Mouse (Mus musculus) layer of hippocampus, adult 11-12 months (tissue): Measurements from ENCODE around the gene Fbxo28.
"Not testable (repeated sequence)": the region's sequence is repeated elsewhere in the genome, so short reads cannot be mapped to it uniquely, and the experiment has no call there.

Experiments used
- DNase-seq: peaks from one replicate; pipeline ENCODE4 v3.0.0; 2022; ENCODE audit warnings: low spot score

Gene Fbxo28

DNA sequence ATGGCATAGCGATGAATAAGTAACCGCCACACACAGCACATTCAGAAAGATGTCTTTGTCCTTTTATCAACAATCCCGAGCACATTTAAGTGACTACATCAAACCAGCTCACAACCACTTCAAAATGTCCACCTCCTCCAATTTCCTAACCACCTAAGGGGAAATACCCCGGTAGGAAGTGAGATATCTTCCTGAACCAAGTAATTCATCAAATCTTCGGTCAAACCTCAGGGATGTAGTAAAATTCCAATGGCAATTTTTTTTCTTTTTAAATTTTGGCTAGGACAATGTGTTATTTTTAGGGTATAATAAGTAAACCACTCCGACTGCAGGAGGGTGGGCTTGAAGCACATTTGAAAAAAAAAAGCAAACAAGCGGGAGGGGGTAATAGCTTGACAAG, 1.1 kb downstream of the Fbxo28 start:
- no peak for DNase-seq

GRCm38 (mm10) chr1:182338961-182339565, 2.4 kb downstream of the Fbxo28 start:
- no peak for DNase-seq

- no peak for DNase-seq
Observed at GRCm38 (mm10) chr1:182333766-182334437, 7.5 kb downstream of the Fbxo28 start.

DNA sequence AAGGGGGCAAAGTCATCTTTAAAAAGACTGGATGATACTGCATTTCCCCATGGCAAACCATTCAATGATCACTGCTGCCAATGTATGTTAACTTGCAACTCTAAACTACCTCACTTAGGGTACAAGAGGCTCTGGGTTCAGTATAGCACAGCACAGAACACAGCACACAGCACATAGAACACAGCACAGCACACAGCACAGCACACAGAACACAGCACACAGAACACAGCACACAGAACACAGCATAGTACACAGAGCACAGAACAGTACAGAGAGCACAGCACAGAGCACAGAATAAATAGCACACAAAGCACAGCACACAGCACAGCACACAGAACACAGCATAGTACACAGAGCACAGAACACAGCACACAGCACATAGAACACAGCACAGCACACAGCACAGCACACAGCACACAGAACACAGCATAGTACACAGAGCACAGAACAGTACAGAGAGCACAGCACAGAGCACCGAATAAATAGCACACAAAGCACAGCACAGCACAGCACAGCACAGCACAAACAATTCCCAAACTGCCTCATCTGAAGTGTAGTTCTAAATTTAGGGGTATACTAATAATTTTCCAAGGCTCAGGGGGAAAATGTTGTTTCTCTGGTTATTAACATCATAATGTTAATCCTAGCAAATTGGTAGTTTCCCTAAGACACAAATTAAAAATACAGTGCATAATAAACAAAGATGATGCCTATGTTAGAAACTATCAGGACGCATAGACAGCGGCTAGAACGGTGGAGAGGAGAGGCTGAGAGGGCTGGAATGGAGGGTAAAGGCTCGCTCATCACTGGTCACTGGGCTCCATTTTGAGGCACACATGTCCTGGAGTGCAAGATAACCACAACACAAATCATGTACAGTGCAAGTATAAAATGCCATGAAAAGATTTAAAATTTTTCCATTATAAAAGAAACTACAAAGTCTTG, 9.1 kb downstream of the Fbxo28 start:
- no peak for DNase-seq

GRCm38 (mm10) chr1:182325919-182326318, 15.5 kb downstream of the Fbxo28 start:
- no peak for DNase-seq

DNA sequence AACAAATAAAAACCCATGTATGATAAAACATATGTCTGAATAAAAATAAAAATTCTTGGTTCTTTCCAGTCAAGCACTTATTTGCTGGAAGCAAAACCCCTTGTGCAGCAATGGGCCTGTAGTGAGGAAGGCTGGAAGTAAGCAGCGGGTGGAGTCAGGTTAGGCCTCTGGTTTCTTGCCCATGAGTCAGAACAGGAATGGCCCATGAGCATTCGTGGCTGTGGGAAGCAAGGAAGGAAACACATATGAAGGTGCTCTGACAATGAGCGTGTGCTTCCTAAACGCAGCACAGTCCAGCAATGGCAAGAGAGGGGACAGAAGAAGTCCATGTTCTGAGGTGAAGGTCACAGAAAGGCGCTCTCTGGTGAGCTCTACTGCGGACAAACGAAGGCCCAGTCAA, 16.9 kb downstream of the Fbxo28 start:
- DNase-seq = no peak

GRCm38 (mm10) chr1:182323139-182323538, 18.3 kb downstream of the Fbxo28 start:
- DNase-seq = no peak

- DNase-seq = no peak
Observed at GRCm38 (mm10) chr1:182314201-182314600, 27.2 kb downstream of the Fbxo28 start.

GRCm38 (mm10) chr1:182313181-182313580, 28.2 kb downstream of the Fbxo28 start:
- DNase-seq = no peak

GRCm38 (mm10) chr1:182311376-182311775, 30.1 kb downstream of the Fbxo28 start:
- no peak for DNase-seq

DNA sequence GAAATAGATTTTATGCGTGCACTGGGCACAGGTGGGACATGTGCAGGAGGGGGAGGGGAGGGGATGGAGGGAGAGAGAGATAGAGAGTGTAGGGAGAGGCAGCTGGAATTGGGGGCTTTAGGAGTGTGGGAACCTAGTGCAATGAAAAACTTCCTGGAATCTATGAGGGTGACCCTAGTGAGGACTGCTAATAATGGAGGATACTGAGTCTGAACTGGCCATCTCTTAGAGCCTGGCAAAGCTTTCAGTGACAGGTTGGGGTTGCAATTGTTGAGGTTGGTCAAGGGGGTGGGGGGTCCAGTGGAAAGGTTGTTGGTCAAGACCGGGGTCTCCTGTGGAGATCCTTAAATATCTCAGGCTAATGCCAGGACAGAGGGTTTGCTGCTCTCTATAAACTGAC, 31.1 kb downstream of the Fbxo28 start:
- no peak for DNase-seq

DNA sequence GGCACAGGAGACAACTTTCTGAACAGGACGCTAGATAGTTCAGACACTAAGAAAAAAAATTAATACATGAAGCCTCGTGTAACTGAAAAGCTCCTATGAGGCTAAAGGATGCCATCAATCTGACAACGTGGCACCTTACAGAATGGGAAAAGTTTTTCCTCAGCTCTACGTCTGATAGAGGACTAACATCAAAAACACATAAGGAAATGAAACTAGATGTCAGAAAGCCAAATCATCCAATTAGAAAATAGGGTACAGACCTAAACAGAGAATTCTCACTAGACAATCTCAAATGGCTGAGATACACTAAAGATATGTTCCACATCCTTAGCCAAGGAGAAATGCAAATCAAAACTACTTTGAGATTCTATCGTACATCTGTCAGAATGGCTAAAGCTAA, 32.0 kb downstream of the Fbxo28 start:
- no peak for DNase-seq

GRCm38 (mm10) chr1:182302916-182303315, 38.5 kb downstream of the Fbxo28 start:
- no peak for DNase-seq

DNA sequence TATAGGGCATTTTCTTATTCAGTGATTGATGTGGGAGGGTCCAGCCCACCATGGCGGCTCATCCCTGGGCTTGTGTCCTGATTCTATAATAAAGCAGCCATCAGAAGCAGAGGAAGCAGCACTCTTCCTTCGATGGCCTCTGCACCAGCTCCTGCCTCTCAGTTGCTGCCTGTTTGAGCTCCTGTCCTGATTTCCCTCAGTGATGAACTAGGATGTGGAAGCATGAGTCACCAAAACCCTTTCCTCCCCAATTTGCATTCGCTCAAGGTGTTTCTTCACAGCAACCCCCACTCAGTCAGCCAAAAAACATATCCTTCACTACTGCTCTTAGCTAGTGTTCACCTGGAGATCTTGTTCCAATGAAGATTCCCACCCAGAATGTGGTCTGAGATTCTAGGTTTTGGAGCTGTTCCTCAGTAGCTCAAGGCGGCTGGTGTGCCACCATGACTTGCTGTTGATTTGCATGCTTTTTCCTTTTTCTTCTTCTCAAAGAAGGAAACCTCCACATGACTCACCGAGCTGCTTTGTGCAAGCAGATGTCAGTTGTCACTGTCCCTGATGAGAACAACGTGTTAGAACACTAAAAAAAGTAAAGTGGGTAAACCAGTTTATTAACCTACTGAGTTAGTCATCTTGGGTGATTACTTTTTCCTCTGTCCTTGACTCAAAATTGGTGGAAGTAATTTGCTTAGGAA, 39.1 kb downstream of the Fbxo28 start:
- DNase-seq = no peak

GRCm38 (mm10) chr1:182297821-182298220, 43.6 kb downstream of the Fbxo28 start:
- DNase-seq = no peak

GRCm38 (mm10) chr1:182297246-182297645, 44.2 kb downstream of the Fbxo28 start:
- no peak for DNase-seq

- DNase-seq = no peak
Observed at GRCm38 (mm10) chr1:182296816-182297215, 44.6 kb downstream of the Fbxo28 start.

DNA sequence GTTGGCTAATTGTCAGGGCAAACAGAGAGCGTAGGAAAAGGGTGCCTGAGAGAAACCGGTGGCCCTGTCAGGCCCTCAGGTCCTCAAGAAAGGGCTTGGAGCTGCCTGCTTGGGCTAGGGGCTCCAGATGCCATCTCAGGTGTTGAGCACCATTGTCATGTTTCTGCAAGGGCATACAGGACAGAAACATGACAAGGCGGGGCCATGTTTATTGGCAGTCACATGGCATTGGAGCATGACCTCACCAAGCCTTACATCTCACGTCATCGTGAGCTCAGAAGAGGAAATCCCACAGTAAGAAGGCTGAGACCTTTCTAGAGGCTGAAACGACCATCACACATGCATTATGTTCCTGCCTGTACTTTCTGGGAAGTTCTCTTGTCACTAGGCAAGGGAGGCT, 45.3 kb downstream of the Fbxo28 start:
- no peak for DNase-seq

- DNase-seq = no peak
Observed at GRCm38 (mm10) chr1:182292291-182292690, 49.1 kb downstream of the Fbxo28 start.

- not testable (repeated sequence) for DNase-seq
Observed at GRCm38 (mm10) chr1:182290741-182291140, 50.7 kb downstream of the Fbxo28 start.

DNA sequence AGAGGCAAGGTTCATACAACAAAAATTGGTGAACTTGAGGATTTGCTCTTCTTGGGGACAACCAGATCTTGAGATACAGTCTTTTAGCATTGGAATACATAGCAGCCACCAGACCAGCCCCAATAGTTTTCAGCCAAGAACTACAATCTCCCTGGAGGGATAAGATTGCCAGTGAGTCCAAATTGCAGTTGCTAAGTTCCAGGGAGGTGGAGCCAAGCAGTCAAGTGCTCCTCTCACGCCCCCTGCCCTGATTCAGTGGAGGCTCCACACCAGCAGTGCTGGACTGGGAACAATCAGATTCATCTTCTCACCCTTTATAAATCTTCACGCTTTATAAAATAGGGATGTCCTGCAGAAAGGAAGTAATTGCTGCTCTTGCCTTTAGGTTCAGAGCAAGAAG, 51.6 kb downstream of the Fbxo28 start:
- no peak for DNase-seq

GRCm38 (mm10) chr1:182288601-182289000, 52.8 kb downstream of the Fbxo28 start:
- DNase-seq = no peak
